Mouse (Mus musculus) ES-E14 (cell line): ENCODE measurements around the gene Cul4a. TPM values are rescaled to one million over a fixed set of nuclear protein-coding genes. Genes with fewer than 3 reads are reported as not detected.
A peak's percentile ranks its signal among the peaks of the same experiment; 100 is the strongest.

ENCODE experiments used
- DNase-seq: peaks from one replicate; pipeline ENCODE4 v3.0.0-alpha.2; 2013; ENCODE audit warnings: low read depth, low spot score
- H3K27ac ChIP-seq: 2 replicates; pipeline ENCODE4 v1.5.1; 2012; ENCODE audit warnings: low read depth, mild to moderate bottlenecking, low read length, moderate library complexity, mixed read lengths; ENCODE audit not compliant: poor library complexity, insufficient read depth, severe bottlenecking
- H3K36me3 ChIP-seq: 2 replicates; pipeline ENCODE4 v1.6.1; 2012; ENCODE audit warnings: mild to moderate bottlenecking, low read length, moderate library complexity, mixed read lengths; ENCODE audit not compliant: control insufficient read depth, poor library complexity, insufficient read depth, severe bottlenecking
- H3K4me1 ChIP-seq, 2 experiments: fragments of 150-350 bp in 1 of 2; sonication (generic) in 1 of 2; 2 replicates each; pipeline ENCODE4 v1.6.1; 2012; ENCODE audit warnings: low read length in 2 of 2, mild to moderate bottlenecking in 1 of 2, mixed read lengths in 1 of 2; ENCODE audit not compliant: control insufficient read depth in 2 of 2, insufficient read depth in 2 of 2, poor library complexity in 1 of 2
- H3K4me3 ChIP-seq, 2 experiments: fragments of 150-350 bp in 1 of 2; sonication (generic) in 1 of 2; 2 replicates each; pipeline ENCODE4 v1.5.1; 2012; ENCODE audit warnings: low read length in 2 of 2, low read depth in 1 of 2, mild to moderate bottlenecking in 1 of 2, mixed read lengths in 1 of 2; ENCODE audit not compliant: insufficient read depth in 1 of 2, poor library complexity in 1 of 2, severe bottlenecking in 1 of 2
- H3K9ac ChIP-seq: 2 replicates; pipeline ENCODE4 v1.6.1; 2012; ENCODE audit warnings: low read depth, mild to moderate bottlenecking, low read length, mixed read lengths; ENCODE audit not compliant: poor library complexity, insufficient read depth, severe bottlenecking
- H3K9me3 ChIP-seq: fragments of 150-350 bp; sonication (generic); 2 replicates; pipeline ENCODE4 v1.6.1; 2012; ENCODE audit warnings: low read depth, mild to moderate bottlenecking, low read length; ENCODE audit not compliant: control insufficient read depth, insufficient read depth
- CHD2 ChIP-seq: IDR thresholded peaks from 2 replicates; pipeline ENCODE4 v1.6.1; 2014; ENCODE audit warnings: mild to moderate bottlenecking, low read depth, low read length, inconsistent platforms
- HCFC1 ChIP-seq: IDR thresholded peaks from 2 replicates; pipeline ENCODE4 v1.6.1; 2012; ENCODE audit warnings: low read length, inconsistent platforms, borderline replicate concordance; ENCODE audit not compliant: insufficient read depth
- MAFK ChIP-seq: IDR thresholded peaks from 2 replicates; pipeline ENCODE4 v1.6.1; 2014; ENCODE audit warnings: mild to moderate bottlenecking, low read depth, low read length, inconsistent platforms; ENCODE audit not compliant: insufficient read depth
- ZC3H11A ChIP-seq: IDR thresholded peaks from 2 replicates; pipeline ENCODE4 v1.6.1; 2012; ENCODE audit warnings: low read depth, mild to moderate bottlenecking, inconsistent platforms, low read length, borderline replicate concordance
- ZNF384 ChIP-seq: IDR thresholded peaks from 2 replicates; pipeline ENCODE4 v1.6.1; 2012; ENCODE audit warnings: low read depth, low read length, inconsistent platforms
- in situ Hi-C, 2 experiments: fragments of 600-800 bp; cut with MboI; formaldehyde crosslinking; loops; one replicate each; pipeline ENCODE4 v1.15.1; 2025; ENCODE audit warnings: low sequenced_read_pairs in 2 of 2, inconsistent platforms in 1 of 2; ENCODE audit not compliant: unreplicated experiment in 2 of 2
- total RNA-seq: library from RNA; depleted of rRNA; stranded (reverse); fragments of 300-350 nt; gene quantifications from 2 replicates; pipeline ENCODE4 v1.2.3, GENCODE M21; 2012

The Cul4a gene
- total RNA-seq, 1 experiment, result 42.7 TPM

- H3K4me3 ChIP-seq, result peak overlapping the region; percentile 84 to 94
- H3K36me3 ChIP-seq, result peaks cover 5% of the 10 kb centered on the region; the same call in 1 of the 2 replicates
- peaks cover 0 to 6% of the 10 kb centered on the region in 2 experiments; a peak in 2 of 4 replicates for H3K4me1 ChIP-seq
- no peaks in the 10 kb centered on the region for H3K9me3 ChIP-seq
- H3K9ac ChIP-seq, result peak overlapping the region; percentile 99
- TF ChIP-seq ZNF384, result no peak
- TF ChIP-seq MAFK, result no peak
- no peak for TF ChIP-seq HCFC1
- TF ChIP-seq CHD2, result no peak
- DNase-seq, result no peak
- peak overlapping the region; percentile 61; the same call in 1 of the 2 replicates for H3K27ac ChIP-seq
- in situ Hi-C loops, result no loop called here
Observed at GRCm38 (mm10) chr8:13159377-13159881, 54.0 kb downstream of the Cul4a start.

- Histone ChIP-seq H3K36me3 (peaks cover 8% of the 10 kb centered on the region; the same call in 1 of the 2 replicates), H3K9me3 (no peaks in the 10 kb centered on the region), H3K9ac (peak overlapping the region; percentile 99; the same call in 1 of the 2 replicates), H3K4me1 (peaks cover 0 to 6% of the 10 kb centered on the region in 2 experiments; a peak in 2 of 4 replicates), H3K27ac (no peak overlapping the region), H3K4me3 (peak overlapping the region; percentile 84 to 94; a peak in 3 of 4 replicates)
- TF ChIP-seq ZC3H11A (no peak), ZNF384 (no peak), CHD2 (no peak), MAFK (no peak), HCFC1 (no peak)
- DNase-seq, result no peak
- in situ Hi-C loops, result no loop called here
Observed at GRCm38 (mm10) chr8:13160691-13161090, 55.3 kb downstream of the Cul4a start.

GRCm38 (mm10) chr8:13162098-13162497 is 56.7 kb downstream of the Cul4a start:
- in situ Hi-C loops, result no loop called here
- no peak for TF ChIP-seq ZC3H11A
- no peak for DNase-seq
- no peak overlapping the region for H3K4me3 ChIP-seq
- no peak overlapping the region for H3K9ac ChIP-seq
- H3K4me1 ChIP-seq, result peaks cover 0 to 6% of the 10 kb centered on the region in 2 experiments; a peak in 2 of 4 replicates
- no peak overlapping the region for H3K27ac ChIP-seq
- no peaks in the 10 kb centered on the region for H3K9me3 ChIP-seq
- peaks cover 15% of the 10 kb centered on the region; the same call in 1 of the 2 replicates for H3K36me3 ChIP-seq

GRCm38 (mm10) chr8:13163563-13163962 is 58.1 kb downstream of the Cul4a start:
- H3K36me3 ChIP-seq, result peaks cover 24% of the 10 kb centered on the region
- no peak for DNase-seq
- no peak overlapping the region for H3K4me3 ChIP-seq
- in situ Hi-C loops, result no loop called here
- TF ChIP-seq HCFC1 (no peak), MAFK (no peak), CHD2 (no peak), ZC3H11A (no peak), ZNF384 (no peak)
- no peak overlapping the region for H3K27ac ChIP-seq
- peaks cover 0 to 5% of the 10 kb centered on the region in 2 experiments; a peak in 2 of 4 replicates for H3K4me1 ChIP-seq
- H3K9ac ChIP-seq, result no peak overlapping the region
- no peaks in the 10 kb centered on the region for H3K9me3 ChIP-seq

- TF ChIP-seq CHD2, result no peak
- no peak for TF ChIP-seq MAFK
- TF ChIP-seq ZNF384, result no peak
- TF ChIP-seq HCFC1, result no peak
- no peak for TF ChIP-seq ZC3H11A
- no peak for DNase-seq
- Histone ChIP-seq H3K4me3 (no peak overlapping the region), H3K36me3 (peaks cover 26% of the 10 kb centered on the region), H3K9ac (peak overlapping the region; percentile 16; the same call in 1 of the 2 replicates), H3K4me1 (peaks cover 0 to 3% of the 10 kb centered on the region in 2 experiments; a peak in 2 of 4 replicates), H3K9me3 (no peaks in the 10 kb centered on the region), H3K27ac (no peak overlapping the region)
- in situ Hi-C loops, result no loop called here
Observed at GRCm38 (mm10) chr8:13164361-13164760, 58.9 kb downstream of the Cul4a start.
